Mouse (Mus musculus) erythroblast, embryonic 14.5 days (primary cell): ENCODE results near the gene Kif23.

Experiments
- GATA1 ChIP-seq: IDR thresholded peaks from 2 replicates; pipeline ENCODE4 v1.6.1; 2012; ENCODE audit warnings: low read length, inconsistent platforms, mixed read lengths
- TAL1 ChIP-seq: IDR thresholded peaks from 3 replicates; pipeline ENCODE4 v1.6.1; 2012; ENCODE audit warnings: low read length, inconsistent platforms, mixed read lengths

- TF ChIP-seq GATA1 = no peak
- TF ChIP-seq TAL1 = no peak
Observed at GRCm38 (mm10) chr9:61867659-61868058, 78.9 kb downstream of the Kif23 start.
